Mouse (Mus musculus) MEL (cell line): ENCODE measurements around the gene Ciart.

Experiments used
- CHD2 ChIP-seq: IDR thresholded peaks from 2 replicates; pipeline ENCODE4 v1.6.1; 2011; ENCODE audit warnings: low read length, improper control_type of control experiment
- CTCF ChIP-seq, 3 experiments: IDR thresholded peaks in 2 of 3; conservative IDR thresholded peaks in 1 of 3; 2 replicates each; pipeline ENCODE4 v1.5.1; 2011 to 2012; ENCODE audit warnings: low read length in 3 of 3, low read depth in 2 of 3, mild to moderate bottlenecking in 2 of 3, improper control_type of control experiment in 1 of 3, inconsistent platforms in 1 of 3, mixed read lengths in 1 of 3, moderate library complexity in 1 of 3; ENCODE audit not compliant: control insufficient read depth in 1 of 3, insufficient read depth in 1 of 3, poor library complexity in 1 of 3, severe bottlenecking in 1 of 3
- GABPA ChIP-seq: IDR thresholded peaks from 2 replicates; pipeline ENCODE4 v1.6.1; 2012; ENCODE audit warnings: low read depth, mild to moderate bottlenecking, inconsistent platforms, low read length, improper control_type of control experiment, moderate library complexity
- HCFC1 ChIP-seq: IDR thresholded peaks from 2 replicates; pipeline ENCODE4 v1.6.1; 2012; ENCODE audit warnings: low read depth, mild to moderate bottlenecking, inconsistent platforms, low read length, improper control_type of control experiment, moderate library complexity
- JUND ChIP-seq: IDR thresholded peaks from 2 replicates; pipeline ENCODE4 v1.6.1; 2011; ENCODE audit warnings: low read depth, mild to moderate bottlenecking, improper control_type of control experiment, low read length
- MYC ChIP-seq: IDR thresholded peaks from 2 replicates; pipeline ENCODE4 v1.6.1; 2011; ENCODE audit warnings: low read depth, mild to moderate bottlenecking, low read length, improper control_type of control experiment, moderate library complexity
- POLR2A ChIP-seq, 2 experiments: IDR thresholded peaks; 2 replicates each; pipeline ENCODE4 v1.6.1; 2011 to 2012; ENCODE audit warnings: low read length in 2 of 2, mild to moderate bottlenecking in 2 of 2, control low read depth in 1 of 2, improper control_type of control experiment in 1 of 2, low read depth in 1 of 2, moderate library complexity in 1 of 2; ENCODE audit not compliant: control insufficient read depth in 1 of 2, insufficient read depth in 1 of 2, poor library complexity in 1 of 2
- POLR2AphosphoS5 ChIP-seq: IDR thresholded peaks from 2 replicates; pipeline ENCODE4 v1.6.1; 2012; ENCODE audit warnings: low read depth, borderline replicate concordance, mild to moderate bottlenecking, inconsistent platforms, low read length, moderate library complexity, mixed read lengths
- TAL1 ChIP-seq: IDR thresholded peaks from 2 replicates; pipeline ENCODE4 v1.6.1; 2012; ENCODE audit warnings: mild to moderate bottlenecking, inconsistent platforms, low read length, moderate library complexity, mixed read lengths
- TBP ChIP-seq: IDR thresholded peaks from 2 replicates; pipeline ENCODE4 v1.8.0; 2011; ENCODE audit warnings: low read depth, low read length, improper control_type of control experiment
- ZC3H11A ChIP-seq: IDR thresholded peaks from 2 replicates; pipeline ENCODE4 v1.6.1; 2012; ENCODE audit warnings: low read depth, mild to moderate bottlenecking, inconsistent platforms, low read length, improper control_type of control experiment
- ZKSCAN1 ChIP-seq: IDR thresholded peaks from 2 replicates; pipeline ENCODE4 v1.6.1; 2012; ENCODE audit warnings: low read depth, mild to moderate bottlenecking, inconsistent platforms, low read length, improper control_type of control experiment, moderate library complexity
- ZNF384 ChIP-seq: IDR thresholded peaks from 2 replicates; pipeline ENCODE4 v1.6.1; 2012; ENCODE audit warnings: low read depth, mild to moderate bottlenecking, inconsistent platforms, low read length, improper control_type of control experiment

- TF ChIP-seq ZKSCAN1, result no peak
- no peak for TF ChIP-seq CHD2
- TF ChIP-seq TAL1, result no peak
- TF ChIP-seq MYC, result no peak
- TF ChIP-seq POLR2AphosphoS5, result no peak
- TF ChIP-seq GABPA, result no peak
- no peak for TF ChIP-seq CTCF (IDR thresholded peaks at IDR 0.05 in 2 of 3, conservative IDR thresholded peaks at IDR 0.05 in 1 of 3; ENCODE audit: control insufficient read depth in 1 of 3, insufficient read depth in 1 of 3, low read depth in 2 of 3, low read length in 3 of 3, poor library complexity in 1 of 3, severe bottlenecking in 1 of 3)
- no peak for TF ChIP-seq ZNF384
- no peak for TF ChIP-seq JUND
- no peak for TF ChIP-seq ZC3H11A
- TF ChIP-seq TBP, result no peak
- TF ChIP-seq POLR2A (IDR thresholded peaks at IDR 0.05; ENCODE audit: control insufficient read depth in 1 of 2, insufficient read depth in 1 of 2, low read depth in 1 of 2, low read length in 2 of 2, poor library complexity in 1 of 2), result no peak
- TF ChIP-seq HCFC1, result no peak
Measured at GRCm38 (mm10) chr3:95902373-95902625, 20.2 kb upstream of the Ciart start.
